Mouse (Mus musculus): ENCODE data around the gene Ifi211. TPM values are rescaled to one million over a fixed set of nuclear protein-coding genes. Genes with fewer than 3 reads are reported as not detected.
"Not testable (repeated sequence)": the region's sequence is repeated elsewhere in the genome, so short reads cannot be mapped to it uniquely, and the experiment has no call there.

Ifi211 gene
- polyA plus RNA-seq, 1 experiment from 2014 or later: 0.73 TPM

- not testable (repeated sequence) for H3K4me3 ChIP-seq (replicated peaks); H3K4me1 ChIP-seq; H3K4me2 ChIP-seq; ATAC-seq (replicated peaks; ENCODE audit: low FRiP score); H3K27me3 ChIP-seq; H3K9ac ChIP-seq; H3K9me3 ChIP-seq (replicated peaks); H3K27ac ChIP-seq; H3K36me3 ChIP-seq
These were observed 59.1 kb downstream of the Ifi211 start for GRCm38 (mm10) chr1:173853711-173854110.

- H3K4me1 ChIP-seq; H3K4me2 ChIP-seq; ATAC-seq (replicated peaks; ENCODE audit: low FRiP score); H3K27me3 ChIP-seq; H3K27ac ChIP-seq; H3K4me3 ChIP-seq (replicated peaks); H3K9ac ChIP-seq; H3K9me3 ChIP-seq (replicated peaks); H3K36me3 ChIP-seq: not testable (repeated sequence)
- WGBS: 66% methylated on average over 4 of the region's 4 CpGs
These were observed 60.0 kb downstream of the Ifi211 start for GRCm38 (mm10) chr1:173852853-173853252.

Other genes with a start within 250 kb of the Ifi211 start
- not detected in 2 replicates for gene Ifi208, start 239.4 kb downstream of the Ifi211 start, polyA plus RNA-seq (2015; fragmentation: Nextera tagmentation; extraction: Ambion mirVana)
- gene Ifi207, start 171.3 kb downstream of the Ifi211 start, polyA plus RNA-seq (2015; fragmentation: Nextera tagmentation; extraction: Ambion mirVana): 0.86 and 1.0 TPM in 2 replicates
- gene Ifi204, start 146.1 kb downstream of the Ifi211 start, polyA plus RNA-seq (2015; fragmentation: Nextera tagmentation; extraction: Ambion mirVana): 1.9 and 2.0 TPM in 2 replicates
- gene Mndal, start 29.4 kb upstream of the Ifi211 start, polyA plus RNA-seq (2015; fragmentation: Nextera tagmentation; extraction: Ambion mirVana): 2.1 and 3.7 TPM in 2 replicates
- gene Ifi203, start 29.6 kb upstream of the Ifi211 start, polyA plus RNA-seq (2015; fragmentation: Nextera tagmentation; extraction: Ambion mirVana): 2.0 TPM in 2 replicates
- 0.15 TPM in 1 of 2 replicates, not detected in the other for gene Ifi202b, start 69.7 kb upstream of the Ifi211 start, polyA plus RNA-seq (2015; fragmentation: Nextera tagmentation; extraction: Ambion mirVana)
- not detected in 2 replicates for gene Ifi205, start 118.8 kb upstream of the Ifi211 start, polyA plus RNA-seq (2015; fragmentation: Nextera tagmentation; extraction: Ambion mirVana)
- gene Olfr433, start 127.7 kb upstream of the Ifi211 start, polyA plus RNA-seq (2015; fragmentation: Nextera tagmentation; extraction: Ambion mirVana): not detected in 2 replicates
- not detected in 2 replicates for gene Olfr432, start 136.2 kb upstream of the Ifi211 start, polyA plus RNA-seq (2015; fragmentation: Nextera tagmentation; extraction: Ambion mirVana)
- gene Olfr430, start 153.6 kb upstream of the Ifi211 start, polyA plus RNA-seq (2015; fragmentation: Nextera tagmentation; extraction: Ambion mirVana): not detected in 2 replicates
- gene Olfr429, start 171.3 kb upstream of the Ifi211 start, polyA plus RNA-seq (2015; fragmentation: Nextera tagmentation; extraction: Ambion mirVana): not detected in 2 replicates
- not detected in 2 replicates for gene Olfr427, start 183.8 kb upstream of the Ifi211 start, polyA plus RNA-seq (2015; fragmentation: Nextera tagmentation; extraction: Ambion mirVana)
- not detected in 2 replicates for gene Olfr231, start 208.1 kb upstream of the Ifi211 start, polyA plus RNA-seq (2015; fragmentation: Nextera tagmentation; extraction: Ambion mirVana)
- not detected in 2 replicates for gene Olfr424, start 218.5 kb upstream of the Ifi211 start, polyA plus RNA-seq (2015; fragmentation: Nextera tagmentation; extraction: Ambion mirVana)
- gene Olfr420, start 242.6 kb upstream of the Ifi211 start, polyA plus RNA-seq (2015; fragmentation: Nextera tagmentation; extraction: Ambion mirVana): not detected in 2 replicates

All from kidney, embryonic 15.5 days (tissue).